Mouse (Mus musculus) skeletal muscle tissue, adult 2 months (tissue): ENCODE data around the gene Olfr1356.
"Not testable (repeated sequence)": the region's sequence is repeated elsewhere in the genome, so short reads cannot be mapped to it uniquely, and the experiment has no call there.

Experiments used
- DNase-seq: peaks from one replicate; pipeline ENCODE4 v3.0.0-alpha.2; 2012; ENCODE audit warnings: low read depth, low spot score

The Olfr1356 gene

DNA sequence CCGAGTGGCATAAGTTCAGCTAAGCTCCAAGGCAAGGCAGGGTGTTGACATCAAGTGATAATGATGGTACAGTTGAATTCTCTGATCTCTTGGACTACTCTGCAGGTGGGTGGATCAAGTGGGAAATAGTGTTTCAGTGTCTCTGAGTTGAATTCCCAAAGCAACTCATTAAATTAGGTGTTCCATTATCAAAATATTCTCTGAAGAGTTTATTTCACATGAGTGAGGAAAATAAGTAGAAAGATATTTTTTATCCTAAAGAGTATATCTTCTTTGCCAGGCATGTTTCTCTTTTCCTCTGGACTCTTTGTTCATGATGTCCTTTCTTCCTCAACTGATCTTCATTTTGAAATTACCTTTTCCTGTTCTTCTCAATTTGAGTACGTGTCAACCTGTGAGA, at the start of gene Olfr1356:
Gene Olfr1356 (minus strand): TSS at position 101 of the 400 bp plus-strand sequence.
- DNase-seq: no peak

DNA sequence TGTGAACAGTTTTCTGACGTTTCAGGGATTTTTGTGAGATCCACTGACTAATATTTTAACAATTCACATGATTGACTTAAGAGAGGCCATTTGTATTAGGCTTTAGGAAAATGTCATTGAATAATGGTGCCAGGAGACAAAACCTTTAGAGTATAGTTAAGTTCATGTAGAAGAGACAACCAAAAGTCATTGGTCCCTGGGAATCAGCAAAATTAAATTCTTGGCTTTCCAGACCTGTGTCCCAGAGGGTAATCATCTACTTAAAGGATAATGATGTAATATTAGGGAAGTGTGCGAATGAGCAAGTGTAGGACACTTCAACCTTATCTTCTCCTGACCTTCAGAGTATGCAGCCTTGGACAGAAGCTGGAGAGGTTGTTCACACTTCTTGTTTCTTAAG, 23.3 kb upstream of the Olfr1356 start, which contains the start of gene Olfr1355:
Gene Olfr1355 (plus strand): TSS at position 301 of the 400 bp plus-strand sequence.
- no peak for DNase-seq

DNA sequence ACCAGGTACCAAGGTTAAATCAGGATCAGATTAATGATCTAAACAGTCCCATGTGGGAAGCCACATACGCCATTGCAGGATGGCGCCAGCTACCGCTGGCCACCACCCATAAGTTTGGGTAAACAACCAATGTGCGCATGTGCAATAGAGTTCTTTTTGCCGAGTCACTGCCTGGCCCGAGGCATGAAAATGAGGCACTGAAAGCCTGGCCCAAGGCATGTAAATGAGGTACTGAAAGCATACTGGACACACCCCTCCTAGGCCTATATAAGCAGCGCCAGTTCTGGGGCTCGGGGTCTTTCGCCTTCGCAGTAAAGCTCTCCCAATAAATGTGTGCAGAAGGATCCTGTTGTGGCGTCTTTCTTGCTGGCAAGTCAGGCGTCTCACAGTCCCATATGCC, 11.5 kb downstream of the Olfr1356 start:
- DNase-seq: not testable (repeated sequence)

DNA sequence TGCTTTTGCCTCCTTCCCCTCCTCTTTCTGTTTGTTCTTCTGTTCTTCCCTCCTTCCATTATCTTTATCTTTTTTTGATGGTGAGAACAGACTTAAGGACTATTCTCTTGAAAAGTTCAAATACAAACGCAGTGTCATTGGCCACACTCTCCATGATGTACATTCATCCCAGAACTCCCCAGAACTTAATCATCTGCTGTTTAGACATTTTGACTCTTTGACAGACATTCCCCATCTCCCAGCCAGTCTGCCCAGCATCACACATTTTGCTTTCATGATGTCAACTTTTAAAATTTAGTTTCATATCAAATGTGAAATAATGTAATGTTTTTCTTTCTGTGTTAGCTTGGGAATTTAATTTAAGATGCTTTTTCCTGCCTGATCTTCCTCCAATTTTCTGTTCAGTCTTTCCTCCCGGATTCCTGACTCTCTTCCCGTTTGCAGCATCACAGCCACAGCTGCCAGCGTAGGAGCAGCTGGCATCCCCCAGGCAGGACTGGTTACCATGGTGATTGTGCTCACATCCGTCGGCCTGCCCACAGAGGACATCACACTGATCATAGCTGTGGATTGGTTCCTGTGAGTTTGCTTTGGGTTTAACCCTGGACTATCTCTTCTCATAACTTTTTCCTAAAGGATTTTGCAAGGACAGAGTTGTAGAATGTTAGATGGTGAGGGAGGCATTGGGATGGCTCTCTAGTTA, 39.5 kb downstream of the Olfr1356 start:
- no peak for DNase-seq

DNA sequence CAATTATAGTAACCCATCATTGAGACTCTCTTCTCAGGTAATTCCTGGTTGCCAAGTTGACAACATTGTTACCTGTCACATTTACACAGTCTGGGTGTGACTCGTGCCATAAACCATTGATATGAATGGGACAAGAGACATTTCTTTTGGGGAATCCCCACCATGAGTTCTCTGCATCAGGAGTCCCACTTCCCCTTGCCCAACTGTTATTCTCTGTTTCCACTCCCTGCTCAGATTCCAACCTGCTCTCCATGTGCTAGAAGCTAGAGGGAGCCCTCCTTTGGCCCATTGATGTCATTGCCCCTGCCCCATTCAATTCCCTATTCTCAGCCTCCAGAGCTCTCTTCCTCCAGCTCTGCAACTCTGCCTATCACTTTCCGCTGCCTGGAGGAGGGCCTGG, 50.5 kb downstream of the Olfr1356 start:
- DNase-seq: no peak
